Mouse (Mus musculus) neutrophil, adult 59 days (primary cell): ENCODE data around the gene Kcnh4. TPM values are rescaled to one million over a fixed set of nuclear protein-coding genes. Genes with fewer than 3 reads are reported as not detected.

Experiments
- total RNA-seq, 2 experiments: library from RNA; stranded (reverse); gene quantifications; 1 replicate in 1 of 2; 2 replicates in 1 of 2; pipeline ENCODE4 v1.2.4; 2023

The Kcnh4 gene
- total RNA-seq, result not detected

GRCm38 (mm10) chr11:100759611-100760233, at the start of gene Kcnh4:
Kcnh4 (minus strand) TSS chr11:100759942.

DNA sequence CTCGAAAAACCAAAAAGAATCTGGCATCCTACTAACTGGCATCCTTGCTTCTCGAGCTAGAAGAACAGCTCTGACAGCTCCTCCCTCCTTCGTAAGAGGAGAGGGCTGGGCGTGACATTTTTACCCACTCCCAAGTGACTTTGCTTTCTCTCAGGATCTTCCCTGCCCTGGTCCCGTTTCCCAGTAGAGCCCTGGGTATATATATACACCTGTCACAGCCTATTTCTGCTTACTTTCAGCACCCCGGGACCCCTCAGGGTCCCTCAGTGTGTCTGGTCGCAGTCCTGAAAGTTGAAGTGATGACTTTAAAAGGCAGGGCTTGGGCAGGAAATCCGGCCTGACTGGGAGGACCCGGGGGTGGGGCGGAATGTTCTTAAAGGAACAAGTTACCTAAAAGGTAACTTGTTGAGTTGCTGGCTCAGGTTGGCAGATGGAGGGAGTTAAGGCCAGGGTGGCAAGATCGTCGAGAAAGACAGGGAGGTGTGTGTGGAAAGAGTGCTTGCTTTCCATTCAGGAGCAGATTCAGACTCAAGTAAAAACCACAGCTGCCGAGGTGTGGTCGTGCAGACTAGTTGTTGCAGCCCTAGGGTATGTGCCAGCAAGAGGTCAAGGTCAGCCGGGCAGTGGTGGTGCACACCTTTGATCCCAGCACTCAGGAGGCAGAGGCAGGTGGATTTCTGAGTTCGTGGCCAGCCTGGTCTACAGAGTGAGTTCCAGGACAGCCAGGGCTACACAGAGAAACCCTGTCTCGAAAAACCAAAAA, 11.1 kb upstream of the Kcnh4 start, which contains the start of gene Ghdc:
Gene Ghdc, minus strand, starts transcription at position 312 of the 763 bp plus-strand sequence.

DNA sequence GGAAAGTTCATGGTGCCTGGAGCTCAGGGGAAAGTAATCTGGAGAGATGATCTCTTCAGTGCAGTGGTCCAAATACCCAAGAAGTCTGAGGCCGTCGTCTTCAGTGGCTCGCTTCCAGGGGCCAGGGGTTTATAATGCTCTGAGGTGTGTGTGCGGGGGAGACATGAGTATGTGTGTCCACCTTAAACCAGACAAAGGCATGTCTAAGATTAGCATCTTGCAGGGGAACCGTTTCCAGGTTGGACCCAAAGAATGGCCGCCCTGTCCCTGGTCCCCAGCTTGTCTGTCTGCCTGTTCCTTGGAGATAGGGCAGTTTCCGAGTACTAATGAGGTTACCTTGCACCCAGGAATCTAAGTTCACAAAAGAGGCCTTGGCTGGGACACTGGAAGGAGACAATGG, 3.1 kb upstream of the Kcnh4 start, which contains the start of gene Hcrt:
Gene Hcrt, minus strand, starts transcription at position 101 of the 400 bp plus-strand sequence.

DNA sequence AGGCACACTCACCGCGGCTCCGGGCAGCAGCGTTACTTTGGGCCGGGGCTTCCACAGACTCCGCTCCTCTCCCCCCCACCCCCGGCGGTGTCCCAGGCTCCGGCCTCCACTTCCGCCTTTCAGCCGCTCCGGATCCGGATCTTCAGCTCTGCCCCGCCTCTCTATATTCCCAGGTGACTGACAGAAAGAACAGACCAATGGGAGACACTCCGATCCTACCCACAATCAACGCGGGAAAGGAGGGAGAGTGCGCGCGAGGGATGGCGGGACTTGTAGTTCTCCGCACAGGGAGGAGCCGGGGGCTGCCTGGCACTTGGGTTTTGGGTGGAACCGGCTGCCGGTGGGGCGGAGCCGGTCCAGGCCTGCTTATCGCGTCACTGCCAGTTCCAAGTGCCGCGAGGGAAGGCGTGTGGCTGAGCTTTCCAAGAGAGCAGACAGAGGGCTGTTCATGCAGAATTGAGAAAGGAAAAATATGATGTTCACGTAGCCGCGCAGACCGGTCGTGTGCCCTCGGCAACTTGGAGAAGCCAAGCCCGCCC, 21.6 kb downstream of the Kcnh4 start, which contains the start of gene Rab5c:
Gene Rab5c, minus strand, starts transcription at position 150 of the 539 bp plus-strand sequence.

GRCm38 (mm10) chr11:100713735-100714533, 45.8 kb downstream of the Kcnh4 start, which contains the start of gene Hspb9:
Hspb9 (plus strand) TSS chr11:100713850.

GRCm38 (mm10) chr11:100711783-100712615, 47.7 kb downstream of the Kcnh4 start, which contains the start of gene Kat2a:
Kat2a (minus strand) TSS chr11:100712465.

GRCm38 (mm10) chr11:100703851-100704531, 55.8 kb downstream of the Kcnh4 start, which contains the start of gene Dhx58:
Dhx58 (minus strand) TSS chr11:100704271.

DNA sequence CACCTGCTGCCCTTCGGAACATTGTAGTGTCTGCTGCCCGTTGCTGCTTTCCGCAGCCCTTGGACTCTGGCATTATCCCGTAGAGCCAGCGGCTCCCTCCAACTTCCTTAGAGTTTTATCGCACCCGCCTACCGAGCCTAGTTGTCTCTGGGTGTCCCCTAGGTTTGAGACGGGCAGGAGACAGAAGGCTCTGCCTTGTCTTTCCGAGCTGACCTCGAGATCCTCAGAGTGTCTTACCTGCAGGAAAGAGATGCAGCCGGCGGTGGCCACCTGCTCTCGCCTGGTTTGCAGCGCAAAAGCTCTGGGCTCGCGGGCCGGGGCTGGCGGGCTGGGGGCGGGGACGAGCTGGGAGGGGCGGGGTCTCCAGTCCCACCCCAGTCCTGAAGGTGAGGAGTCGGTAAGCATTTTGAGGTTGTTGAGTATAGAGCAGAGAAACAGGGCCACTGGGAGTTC, 67.6 kb downstream of the Kcnh4 start, which contains the start of gene Zfp385c:
Gene Zfp385c, minus strand, starts transcription at position 292 of the 453 bp plus-strand sequence.

Other genes starting within 250 kb of the Kcnh4 start
- gene Acly, start 231.9 kb downstream of the Kcnh4 start, total RNA-seq, result 100 to 1,000 TPM; 124 to 133 TPM
- not detected for gene Ttc25, start 214.3 kb downstream of the Kcnh4 start, total RNA-seq
- 10 to 100 TPM; 14.3 to 16.9 TPM for gene Cnp, start 185.0 kb downstream of the Kcnh4 start, total RNA-seq
- 10 to 100 TPM; 40.5 to 55.3 TPM for gene Nkiras2, start 140.7 kb downstream of the Kcnh4 start, total RNA-seq
- gene Dnajc7, start 139.8 kb downstream of the Kcnh4 start, total RNA-seq, result 100 to 1,000 TPM; 119 to 154 TPM
- not detected for gene Zfp385c, start 67.5 kb downstream of the Kcnh4 start, total RNA-seq
- gene Dhx58, start 55.7 kb downstream of the Kcnh4 start, total RNA-seq, result 10 to 100 TPM; 22.4 to 25.3 TPM
- gene Kat2a, start 47.5 kb downstream of the Kcnh4 start, total RNA-seq, result 10 to 100 TPM; 11.2 to 11.7 TPM
- not detected for gene Hspb9, start 46.1 kb downstream of the Kcnh4 start, total RNA-seq
- gene Rab5c, start 21.7 kb downstream of the Kcnh4 start, total RNA-seq, result 100 to 1,000 TPM; 171 to 185 TPM
- not detected for gene Hcrt, start 3.0 kb upstream of the Kcnh4 start, total RNA-seq
- gene Ghdc, start 11.0 kb upstream of the Kcnh4 start, total RNA-seq, result 10 to 100 TPM in 1 of 2 experiments, 1 to 10 TPM in 1; 9.6 to 12.5 TPM
- gene Stat5b, start 90.8 kb upstream of the Kcnh4 start, total RNA-seq, result 10 to 100 TPM; 91.5 to 97.7 TPM
- gene Stat5a, start 99.4 kb upstream of the Kcnh4 start, total RNA-seq, result 10 to 100 TPM; 27.8 to 30.0 TPM
- 100 to 1,000 TPM; 260 to 273 TPM for gene Stat3, start 179.6 kb upstream of the Kcnh4 start, total RNA-seq
- 1 to 10 TPM in 1 of 2 experiments, under 1 TPM in 1; 0.49 to 1.3 TPM for gene Cavin1, start 210.9 kb upstream of the Kcnh4 start, total RNA-seq
- 100 to 1,000 TPM; 105 to 107 TPM for gene Atp6v0a1, start 249.5 kb upstream of the Kcnh4 start, total RNA-seq